Mouse (Mus musculus): ENCODE results near the gene Ufm1. TPM values are rescaled to one million over a fixed set of nuclear protein-coding genes. Genes with fewer than 3 reads are reported as not detected.

Gene Ufm1
- total RNA-seq, 2 experiments from 2014 or later: 84.3 to 90.8 TPM

Other genes with a start within 250 kb of the Ufm1 start
- 1 to 10 TPM; 2.3 to 2.7 TPM for gene Frem2, start 206.5 kb downstream of the Ufm1 start, total RNA-seq (2021)
- gene Gm10985, start 18.7 kb downstream of the Ufm1 start, total RNA-seq (2021): not detected